Mouse (Mus musculus) forebrain, embryonic 11.5 days (tissue): ENCODE results near the gene Slc22a4. TPM values are rescaled to one million over a fixed set of nuclear protein-coding genes. Genes with fewer than 3 reads are reported as not detected.
"Not testable (repeated sequence)": the region's sequence is repeated elsewhere in the genome, so short reads cannot be mapped to it uniquely, and the experiment has no call there.

Experiments
- ATAC-seq: fragments of 200-750 bp; cut with Nextera tagmentation; replicated peaks from 2 replicates; pipeline ENCODE4 v1.8.0; 2017; ENCODE audit warnings: moderate TSS enrichment; ENCODE audit not compliant: low FRiP score
- DNase-seq: peaks from one replicate; pipeline ENCODE4 v3.0.0-alpha.2; 2017; ENCODE audit warnings: low spot score
- H3K27ac ChIP-seq: fragments of 300-500 bp; sonication (generic); 2 replicates; pipeline ENCODE4 v1.5.1; 2014; ENCODE audit warnings: low read depth, low read length
- H3K27me3 ChIP-seq: fragments of 300-500 bp; sonication (generic); 2 replicates; pipeline ENCODE4 v1.6.1; 2014; ENCODE audit warnings: mild to moderate bottlenecking, low read length, mixed read lengths; ENCODE audit not compliant: control insufficient read depth, insufficient read depth
- H3K36me3 ChIP-seq: fragments of 300-500 bp; sonication (generic); 2 replicates; pipeline ENCODE4 v1.6.1; 2014; ENCODE audit warnings: mild to moderate bottlenecking, low read length, moderate library complexity, mixed read lengths; ENCODE audit not compliant: control insufficient read depth, insufficient read depth
- H3K4me1 ChIP-seq: fragments of 300-500 bp; sonication (generic); replicated peaks from 2 replicates; pipeline ENCODE4 v1.6.1; 2014; ENCODE audit warnings: low read length, mixed read lengths; ENCODE audit not compliant: control insufficient read depth, insufficient read depth
- H3K4me2 ChIP-seq: fragments of 300-500 bp; sonication (generic); 2 replicates; pipeline ENCODE4 v1.6.1; 2014; ENCODE audit warnings: low read depth, mild to moderate bottlenecking, low read length, moderate library complexity, mixed read lengths; ENCODE audit not compliant: severe bottlenecking
- H3K4me3 ChIP-seq: fragments of 300-500 bp; sonication (generic); 2 replicates; pipeline ENCODE4 v1.5.1; 2014; ENCODE audit warnings: low read depth, low read length
- H3K9ac ChIP-seq: fragments of 300-500 bp; sonication (generic); 2 replicates; pipeline ENCODE4 v1.6.1; 2014; ENCODE audit warnings: low read length
- H3K9me3 ChIP-seq: fragments of 300-500 bp; sonication (generic); 2 replicates; pipeline ENCODE4 v1.6.1; 2016; ENCODE audit warnings: low read length, mixed read lengths; ENCODE audit not compliant: control insufficient read depth
- WGBS: fragments of 180-500 bp; shearing (Covaris S2); extraction: QIAGEN DNeasy Blood & Tissue Kit; methylation state at CpG from one replicate; pipeline ENCODE4 v1.1.7; 2014; 5-methylcytosine and 5-hydroxymethylcytosine counted together
- polyA plus RNA-seq: library from polyadenylated mRNA; unstranded; fragments of >200 nt; fragmentation: Nextera tagmentation; extraction: Ambion mirVana; gene quantifications from 2 replicates; pipeline ENCODE4 v1.2.1, GENCODE M21; 2014

Gene Slc22a4
- polyA plus RNA-seq, 1 experiment from 2014 or later = 1.8 TPM

GRCm38 (mm10) chr11:54051161-54051560 is 23.3 kb upstream of the Slc22a4 start:
- no peaks in the 10 kb centered on the region for H3K36me3 ChIP-seq
- H3K4me3 ChIP-seq = no peak overlapping the region
- no peak overlapping the region for H3K9ac ChIP-seq
- DNase-seq (peak; percentile 43), ATAC-seq (no peak)
- H3K27ac ChIP-seq = no peak overlapping the region
- H3K4me2 ChIP-seq = no peak overlapping the region
- no peaks in the 10 kb centered on the region for H3K4me1 ChIP-seq
- no peaks in the 10 kb centered on the region for H3K27me3 ChIP-seq
- 93% methylated on average over 7 of the region's 7 CpGs for WGBS
- H3K9me3 ChIP-seq = no peaks in the 10 kb centered on the region

GRCm38 (mm10) chr11:54050205-54050604 is 22.3 kb upstream of the Slc22a4 start:
- Histone ChIP-seq H3K36me3 (no peaks in the 10 kb centered on the region), H3K27me3 (no peaks in the 10 kb centered on the region), H3K9ac (no peak overlapping the region), H3K27ac (no peak overlapping the region), H3K9me3 (no peaks in the 10 kb centered on the region), H3K4me2 (no peak overlapping the region), H3K4me1 (no peaks in the 10 kb centered on the region), H3K4me3 (no peak overlapping the region)
- DNase-seq (peak; percentile 32), ATAC-seq (no peak)
- 71% methylated on average over 2 of the region's 2 CpGs for WGBS

DNA sequence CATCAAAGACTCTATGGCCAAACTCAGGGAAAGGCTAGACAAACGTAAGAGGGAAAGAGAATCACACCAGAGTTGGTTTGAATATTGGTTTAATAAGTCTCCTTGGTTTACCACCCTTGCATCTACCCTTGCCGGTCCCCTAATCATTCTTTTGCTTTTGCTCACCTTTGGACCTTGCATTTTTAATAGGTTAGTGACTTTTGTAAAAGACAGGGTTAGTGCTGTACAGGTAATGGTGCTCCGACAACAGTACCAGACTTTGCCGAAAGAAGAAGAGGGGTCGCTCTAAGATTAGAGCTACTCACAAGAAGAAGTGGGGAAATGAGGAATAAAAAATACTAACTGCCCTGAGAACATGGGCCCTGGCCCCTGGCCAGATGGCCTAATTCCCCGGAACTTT is 12.8 kb upstream of the Slc22a4 start:
- no peak overlapping the region for H3K4me3 ChIP-seq
- WGBS = 94% methylated on average over 6 of the region's 6 CpGs
- ATAC-seq (no peak), DNase-seq (no peak)
- H3K4me2 ChIP-seq = no peak overlapping the region
- H3K9ac ChIP-seq = no peak overlapping the region
- H3K36me3 ChIP-seq = no peaks in the 10 kb centered on the region
- no peak overlapping the region for H3K27ac ChIP-seq
- no peaks in the 10 kb centered on the region for H3K9me3 ChIP-seq
- no peaks in the 10 kb centered on the region for H3K4me1 ChIP-seq
- H3K27me3 ChIP-seq = no peaks in the 10 kb centered on the region

- H3K4me1 ChIP-seq, H3K9me3 ChIP-seq, ATAC-seq, H3K27ac ChIP-seq, H3K4me3 ChIP-seq, H3K36me3 ChIP-seq, H3K4me2 ChIP-seq, H3K9ac ChIP-seq, DNase-seq: not testable (repeated sequence)
- peaks cover 10% of the 10 kb centered on the region for H3K27me3 ChIP-seq
- WGBS = 94% methylated on average over 1 of the region's 3 CpGs
Observed at GRCm38 (mm10) chr11:54032872-54033271, 5.0 kb upstream of the Slc22a4 start.

- DNase-seq = no peak
- no peak overlapping the region for H3K27ac ChIP-seq
- peaks cover 21% of the 10 kb centered on the region for H3K27me3 ChIP-seq
- H3K4me2 ChIP-seq = no peak overlapping the region
- no peaks in the 10 kb centered on the region for H3K9me3 ChIP-seq
- H3K36me3 ChIP-seq = no peaks in the 10 kb centered on the region
- WGBS = 71% methylated on average over 4 of the region's 4 CpGs
- peaks cover 6% of the 10 kb centered on the region; the same call in 1 of the 2 replicates for H3K4me1 ChIP-seq
- no peak for ATAC-seq
- H3K4me3 ChIP-seq = no peak overlapping the region; the same call in 1 of the 2 replicates
- H3K9ac ChIP-seq = peak overlapping the region; percentile 67; the same call in 1 of the 2 replicates
Observed at GRCm38 (mm10) chr11:54028997-54029396, 1.1 kb upstream of the Slc22a4 start.

DNA sequence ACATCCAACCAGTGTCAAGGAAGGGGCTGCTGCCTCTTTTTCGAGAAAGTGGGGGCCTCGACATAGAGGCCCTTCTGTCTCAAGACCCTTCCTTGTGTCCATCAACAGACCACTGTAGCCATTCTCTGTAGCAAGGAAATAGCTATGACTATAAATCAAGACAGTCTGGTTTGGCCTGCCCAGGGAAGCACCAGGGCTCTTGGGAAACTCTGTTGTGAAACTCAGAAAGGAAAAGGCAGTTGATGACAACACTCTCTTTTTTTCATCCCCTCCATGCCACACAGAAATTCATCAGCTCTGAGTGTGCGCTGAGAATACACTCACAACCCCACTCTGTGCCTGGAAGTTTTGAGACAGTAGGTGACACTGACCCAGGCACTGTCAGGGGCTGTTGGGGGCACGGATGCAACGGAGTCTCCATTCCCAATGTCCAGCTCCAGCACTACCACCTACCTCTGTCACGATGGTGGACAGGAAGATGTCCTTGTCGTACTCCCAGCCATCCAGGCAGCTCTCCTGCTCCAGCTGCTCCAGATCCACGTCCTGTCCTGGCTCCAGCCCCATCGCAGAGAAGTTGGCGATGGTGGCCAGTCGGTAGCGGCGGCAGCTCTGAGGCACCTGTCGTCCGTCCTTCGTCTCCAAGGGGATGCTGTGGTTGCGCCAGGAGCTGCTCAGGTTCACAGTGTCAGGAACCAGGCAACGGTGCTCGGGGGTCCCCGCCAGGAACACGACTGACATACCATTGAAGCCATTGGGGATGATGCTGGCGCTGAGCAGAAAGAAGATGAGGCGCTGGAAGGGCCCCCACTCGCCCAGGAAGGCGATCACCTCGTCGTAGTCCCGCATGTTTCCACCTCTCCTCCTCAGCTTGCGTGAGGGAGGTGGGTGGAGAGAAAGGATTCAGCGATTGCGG is 503 bp downstream of the Slc22a4 start:
- Histone ChIP-seq H3K4me3 (peak overlapping the region; percentile 47), H3K4me1 (peaks cover 6% of the 10 kb centered on the region; the same call in 1 of the 2 replicates), H3K9me3 (no peaks in the 10 kb centered on the region), H3K27me3 (peaks cover 21% of the 10 kb centered on the region), H3K4me2 (peak overlapping the region; percentile 92), H3K9ac (peak overlapping the region; percentile 67), H3K36me3 (no peaks in the 10 kb centered on the region), H3K27ac (no peak overlapping the region)
- 15% methylated on average over 31 of the region's 31 CpGs for WGBS
- DNase-seq = peak; percentile 53
- no peak for ATAC-seq

GRCm38 (mm10) chr11:54026491-54027041 is 1.3 kb downstream of the Slc22a4 start:
- 79% methylated on average over 1 of the region's 1 CpGs for WGBS
- DNase-seq = no peak
- Histone ChIP-seq H3K9ac (no peak overlapping the region), H3K27ac (no peak overlapping the region), H3K9me3 (no peaks in the 10 kb centered on the region), H3K4me1 (peaks cover 6% of the 10 kb centered on the region; the same call in 1 of the 2 replicates), H3K4me2 (no peak overlapping the region), H3K27me3 (peaks cover 21% of the 10 kb centered on the region), H3K36me3 (no peaks in the 10 kb centered on the region), H3K4me3 (no peak overlapping the region)
- no peak for ATAC-seq

- Histone ChIP-seq H3K4me3 (no peak overlapping the region), H3K9ac (no peak overlapping the region), H3K4me1 (no peaks in the 10 kb centered on the region), H3K27me3 (peaks cover 4% of the 10 kb centered on the region), H3K27ac (no peak overlapping the region), H3K4me2 (no peak overlapping the region), H3K9me3 (no peaks in the 10 kb centered on the region), H3K36me3 (no peaks in the 10 kb centered on the region)
- ATAC-seq (no peak), DNase-seq (no peak)
- WGBS = 88% methylated on average over 5 of the region's 5 CpGs
Observed at GRCm38 (mm10) chr11:54021396-54022093, 6.3 kb downstream of the Slc22a4 start.
